Mouse (Mus musculus) megakaryocyte, embryonic 14.5 days (primary cell): ENCODE data around the gene Gm37240.

Source experiments
- FLI1 ChIP-seq: IDR thresholded peaks from 2 replicates; pipeline ENCODE4 v1.6.1; 2012; ENCODE audit warnings: low read length, inconsistent platforms, mixed read lengths
- GATA1 ChIP-seq: IDR thresholded peaks from 3 replicates; pipeline ENCODE4 v1.6.1; 2012; ENCODE audit warnings: mixed read lengths, low read length, inconsistent platforms, borderline replicate concordance

DNA sequence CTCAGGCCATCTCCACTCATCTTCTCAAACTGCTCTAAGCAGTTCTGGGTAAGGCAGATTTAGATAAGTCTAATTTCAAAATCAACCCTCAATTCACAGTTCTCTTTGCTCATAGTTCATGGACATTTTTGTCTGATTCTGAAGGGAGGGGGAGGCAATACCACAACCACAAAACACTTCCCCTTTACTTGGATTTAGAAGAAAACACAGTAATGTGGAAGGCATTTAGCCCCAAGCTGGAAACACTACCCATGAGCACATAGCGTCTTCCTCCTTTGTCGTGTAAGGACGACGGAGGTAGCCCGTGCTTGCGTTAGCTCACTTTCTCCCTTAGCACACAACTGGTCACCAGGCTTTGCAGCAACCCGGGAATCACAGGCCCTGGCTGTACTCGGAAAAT, 1383.0 kb downstream of the Gm37240 start:
- TF ChIP-seq GATA1 = no peak
- no peak for TF ChIP-seq FLI1
